Mouse (Mus musculus): ENCODE results near the gene C1qc. TPM values are rescaled to one million over a fixed set of nuclear protein-coding genes. Genes with fewer than 3 reads are reported as not detected.

C1qc gene
- polyA plus RNA-seq, 1 experiment from 2014 or later: 28.4 TPM

DNA sequence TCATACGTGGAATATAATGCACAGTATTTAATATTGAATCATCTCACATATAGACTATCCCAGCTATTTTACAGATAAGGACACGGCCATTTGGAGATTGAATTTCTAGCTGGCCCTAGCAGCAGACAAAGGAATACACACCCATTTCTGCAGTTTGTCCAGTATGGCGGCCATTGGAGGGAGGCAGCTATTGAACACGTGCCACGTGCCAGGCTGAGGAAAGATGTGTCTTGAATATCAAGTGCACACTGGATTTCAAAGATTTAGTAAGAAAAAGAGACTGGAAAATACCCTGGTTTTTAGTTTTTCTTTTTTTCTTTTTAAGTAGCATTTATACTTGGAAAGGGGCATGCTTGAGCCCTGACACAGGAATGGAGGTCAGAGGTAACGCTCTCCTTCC lies 45.7 kb downstream of the C1qc start:
- no peak overlapping the region for H3K4me2 ChIP-seq (ENCODE audit: low read depth, low read length)
- no peak overlapping the region for H3K4me3 ChIP-seq (ENCODE audit: low read length)
- H3K36me3 ChIP-seq (ENCODE audit: control insufficient read depth, insufficient read depth, low read length): no peaks in the 10 kb centered on the region
- 81% methylated on average over 6 of the region's 6 CpGs for WGBS
- no peak overlapping the region for H3K9ac ChIP-seq (ENCODE audit: low read depth, low read length)
- peaks cover 7% of the 10 kb centered on the region for H3K4me1 ChIP-seq (ENCODE audit: control insufficient read depth, insufficient read depth, low read length)
- ATAC-seq: no peak
- H3K27me3 ChIP-seq (replicated peaks; ENCODE audit: control insufficient read depth, insufficient read depth, low read length): no peaks in the 10 kb centered on the region
- no peaks in the 10 kb centered on the region for H3K9me3 ChIP-seq (ENCODE audit: control insufficient read depth, low read length)
- H3K27ac ChIP-seq (ENCODE audit: low read length): no peak overlapping the region

GRCm38 (mm10) chr4:136842802-136843201 lies 50.1 kb downstream of the C1qc start:
- peak overlapping the region; percentile 82 for H3K27ac ChIP-seq (ENCODE audit: low read length)
- H3K9me3 ChIP-seq (ENCODE audit: control insufficient read depth, low read length): no peaks in the 10 kb centered on the region
- no peaks in the 10 kb centered on the region for H3K36me3 ChIP-seq (ENCODE audit: control insufficient read depth, insufficient read depth, low read length)
- H3K4me3 ChIP-seq (ENCODE audit: low read length): no peak overlapping the region
- WGBS: 56% methylated on average over 10 of the region's 10 CpGs
- H3K4me1 ChIP-seq (ENCODE audit: control insufficient read depth, insufficient read depth, low read length): peaks cover 23% of the 10 kb centered on the region
- ATAC-seq: peak; percentile 84
- no peaks in the 10 kb centered on the region for H3K27me3 ChIP-seq (replicated peaks; ENCODE audit: control insufficient read depth, insufficient read depth, low read length)
- peak overlapping the region; percentile 18; the same call in 1 of the 2 replicates for H3K4me2 ChIP-seq (ENCODE audit: low read depth, low read length)
- no peak overlapping the region for H3K9ac ChIP-seq (ENCODE audit: low read depth, low read length)

GRCm38 (mm10) chr4:136842033-136842432 lies 50.8 kb downstream of the C1qc start:
- WGBS: 43% methylated on average over 4 of the region's 4 CpGs
- Histone ChIP-seq H3K9me3 (ENCODE audit: control insufficient read depth, low read length) (no peaks in the 10 kb centered on the region), H3K4me3 (ENCODE audit: low read length) (no peak overlapping the region), H3K36me3 (ENCODE audit: control insufficient read depth, insufficient read depth, low read length) (no peaks in the 10 kb centered on the region), H3K27ac (ENCODE audit: low read length) (peak overlapping the region; percentile 47; the same call in 1 of the 2 replicates), H3K4me1 (ENCODE audit: control insufficient read depth, insufficient read depth, low read length) (peaks cover 28% of the 10 kb centered on the region), H3K9ac (ENCODE audit: low read depth, low read length) (no peak overlapping the region), H3K4me2 (ENCODE audit: low read depth, low read length) (no peak overlapping the region), H3K27me3 (replicated peaks; ENCODE audit: control insufficient read depth, insufficient read depth, low read length) (no peaks in the 10 kb centered on the region)
- ATAC-seq: no peak

- whole genome bisulfite sequencing: 9% methylated on average over 5 of the region's 5 CpGs
- no peaks in the 10 kb centered on the region for H3K36me3 ChIP-seq (ENCODE audit: control insufficient read depth, insufficient read depth, low read length)
- H3K4me2 ChIP-seq (ENCODE audit: low read depth, low read length): no peak overlapping the region
- no peak overlapping the region for H3K9ac ChIP-seq (ENCODE audit: low read depth, low read length)
- H3K27ac ChIP-seq (ENCODE audit: low read length): no peak overlapping the region
- H3K9me3 ChIP-seq (ENCODE audit: control insufficient read depth, low read length): no peaks in the 10 kb centered on the region
- H3K4me1 ChIP-seq (ENCODE audit: control insufficient read depth, insufficient read depth, low read length): peaks cover 35% of the 10 kb centered on the region
- H3K27me3 ChIP-seq (replicated peaks; ENCODE audit: control insufficient read depth, insufficient read depth, low read length): no peaks in the 10 kb centered on the region
- no peak overlapping the region for H3K4me3 ChIP-seq (ENCODE audit: low read length)
- ATAC-seq: peak; percentile 62; the same call in 1 of the 2 replicates
These were observed 51.8 kb downstream of the C1qc start for GRCm38 (mm10) chr4:136841056-136841455.

Other genes starting within 250 kb of the C1qc start
- gene Ephb2, start 57.1 kb downstream of the C1qc start, polyA plus RNA-seq (2015; fragmentation: Nextera tagmentation; extraction: Ambion mirVana): 3.1 and 3.5 TPM in 2 replicates
- 76.3 and 77.6 TPM in 2 replicates for gene C1qb, start 6.9 kb downstream of the C1qc start, polyA plus RNA-seq (2015; fragmentation: Nextera tagmentation; extraction: Ambion mirVana)
- gene C1qa, start 5.7 kb upstream of the C1qc start, polyA plus RNA-seq (2015; fragmentation: Nextera tagmentation; extraction: Ambion mirVana): 60.4 and 60.6 TPM in 2 replicates
- 0.33 and 0.54 TPM in 2 replicates for gene Epha8, start 63.8 kb upstream of the C1qc start, polyA plus RNA-seq (2015; fragmentation: Nextera tagmentation; extraction: Ambion mirVana)
- gene Zbtb40, start 155.7 kb upstream of the C1qc start, polyA plus RNA-seq (2015; fragmentation: Nextera tagmentation; extraction: Ambion mirVana): 3.0 and 3.1 TPM in 2 replicates

Data from intestine, embryonic 16.5 days (tissue).